Mouse (Mus musculus) liver, embryonic 15.5 days (tissue): Measurements from ENCODE around the gene Prex1. TPM values are rescaled to one million over a fixed set of nuclear protein-coding genes. Genes with fewer than 3 reads are reported as not detected.
A peak's percentile ranks its signal among the peaks of the same experiment; 100 is the strongest.

ENCODE experiments used
- ATAC-seq: fragments of 200-750 bp; cut with Nextera tagmentation; 2 replicates; pipeline ENCODE4 v1.8.0; 2017; ENCODE audit warnings: moderate number of reproducible peaks, mild to moderate bottlenecking, moderate library complexity; ENCODE audit not compliant: insufficient read depth
- H3K27ac ChIP-seq: fragments of 300-500 bp; sonication (generic); replicated peaks from 2 replicates; pipeline ENCODE4 v1.5.1; 2015; ENCODE audit warnings: mild to moderate bottlenecking, inconsistent platforms
- H3K27me3 ChIP-seq: fragments of 300-500 bp; sonication (generic); 2 replicates; pipeline ENCODE4 v1.6.1; 2015; ENCODE audit warnings: mild to moderate bottlenecking, inconsistent platforms
- H3K36me3 ChIP-seq: fragments of 300-500 bp; sonication (generic); replicated peaks from 2 replicates; pipeline ENCODE4 v1.6.1; 2015; ENCODE audit warnings: moderate library complexity, mild to moderate bottlenecking, inconsistent platforms
- H3K4me1 ChIP-seq: fragments of 300-500 bp; sonication (generic); replicated peaks from 2 replicates; pipeline ENCODE4 v1.6.1; 2015; ENCODE audit warnings: inconsistent platforms
- H3K4me2 ChIP-seq: fragments of 300-500 bp; sonication (generic); 2 replicates; pipeline ENCODE4 v1.6.1; 2015; ENCODE audit warnings: moderate library complexity, mild to moderate bottlenecking, inconsistent platforms
- H3K4me3 ChIP-seq: fragments of 300-500 bp; sonication (generic); replicated peaks from 2 replicates; pipeline ENCODE4 v1.5.1; 2015; ENCODE audit warnings: mild to moderate bottlenecking, inconsistent platforms
- H3K9ac ChIP-seq: fragments of 300-500 bp; sonication (generic); 2 replicates; pipeline ENCODE4 v1.6.1; 2015; ENCODE audit warnings: moderate library complexity, mild to moderate bottlenecking, inconsistent platforms
- H3K9me3 ChIP-seq: fragments of 300-500 bp; sonication (generic); replicated peaks from 2 replicates; pipeline ENCODE4 v1.6.1; 2016; ENCODE audit warnings: inconsistent platforms
- WGBS: fragments of 180-500 bp; shearing (Covaris S2); methylation state at CpG from one replicate; pipeline ENCODE4 v1.1.7; 2015; ENCODE audit warnings: mixed read lengths; ENCODE audit not compliant: insufficient replicate concordance; 5-methylcytosine and 5-hydroxymethylcytosine counted together
- polyA plus RNA-seq: library from polyadenylated mRNA; unstranded; fragments of >200 nt; fragmentation: Nextera tagmentation; extraction: Ambion mirVana; gene quantifications from 2 replicates; pipeline ENCODE4 v1.2.1, GENCODE M21; 2015

Gene Prex1
- polyA plus RNA-seq, 1 experiment from 2014 or later, result 13.7 TPM

DNA sequence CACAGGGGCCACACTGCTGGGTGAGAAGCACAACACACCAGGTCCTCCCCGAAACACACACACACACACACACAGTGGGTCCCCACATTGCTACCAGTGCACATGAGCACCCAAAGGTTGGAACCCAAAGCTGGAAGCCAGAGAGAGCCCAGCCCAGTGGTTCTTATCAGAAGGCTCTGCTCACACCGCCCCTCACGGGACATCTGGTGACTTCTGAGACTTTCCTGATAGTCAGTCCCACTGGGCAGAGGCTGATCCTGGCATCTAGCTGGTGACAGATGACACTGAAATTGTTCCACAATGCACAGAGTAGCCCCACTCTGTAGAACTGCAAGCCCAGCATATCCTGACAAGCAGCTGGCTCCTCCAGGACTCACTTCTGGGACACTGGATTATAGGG, 10.1 kb downstream of the Prex1 start:
- Histone ChIP-seq H3K27me3 (no peaks in the 10 kb centered on the region), H3K36me3 (peaks cover 22% of the 10 kb centered on the region), H3K9me3 (peaks cover 7% of the 10 kb centered on the region; the same call in 1 of the 2 replicates), H3K4me3 (peak overlapping the region; percentile 61), H3K9ac (peak overlapping the region; percentile 72), H3K27ac (peak overlapping the region; percentile 91), H3K4me1 (peaks cover 99% of the 10 kb centered on the region), H3K4me2 (peak overlapping the region; percentile 80)
- ATAC-seq, result peak; percentile 83
- 22% methylated on average over 3 of the region's 3 CpGs for WGBS

DNA sequence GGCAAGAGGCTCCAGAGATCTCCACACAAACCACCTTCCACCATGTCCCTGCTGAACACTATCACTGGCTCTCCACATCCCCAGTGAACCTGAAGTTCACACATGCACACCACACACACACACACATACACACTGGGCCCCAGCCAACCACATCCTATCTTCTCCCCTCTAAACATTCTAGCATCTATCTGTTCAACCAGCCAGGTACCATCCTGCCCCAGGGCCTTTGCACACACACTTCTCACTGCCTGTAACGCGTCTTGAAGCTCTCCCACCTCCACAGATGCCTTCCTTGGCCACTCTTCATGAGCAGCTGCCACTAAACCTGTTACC, 11.6 kb downstream of the Prex1 start:
- Histone ChIP-seq H3K27ac (peak overlapping the region; percentile 91), H3K4me3 (peak overlapping the region; percentile 61), H3K9me3 (peaks cover 7% of the 10 kb centered on the region; the same call in 1 of the 2 replicates), H3K9ac (peak overlapping the region; percentile 38), H3K36me3 (peaks cover 27% of the 10 kb centered on the region), H3K27me3 (no peaks in the 10 kb centered on the region), H3K4me2 (peak overlapping the region; percentile 80), H3K4me1 (peaks cover 98% of the 10 kb centered on the region)
- WGBS, result 93% methylated on average over 2 of the region's 2 CpGs
- ATAC-seq, result no peak

DNA sequence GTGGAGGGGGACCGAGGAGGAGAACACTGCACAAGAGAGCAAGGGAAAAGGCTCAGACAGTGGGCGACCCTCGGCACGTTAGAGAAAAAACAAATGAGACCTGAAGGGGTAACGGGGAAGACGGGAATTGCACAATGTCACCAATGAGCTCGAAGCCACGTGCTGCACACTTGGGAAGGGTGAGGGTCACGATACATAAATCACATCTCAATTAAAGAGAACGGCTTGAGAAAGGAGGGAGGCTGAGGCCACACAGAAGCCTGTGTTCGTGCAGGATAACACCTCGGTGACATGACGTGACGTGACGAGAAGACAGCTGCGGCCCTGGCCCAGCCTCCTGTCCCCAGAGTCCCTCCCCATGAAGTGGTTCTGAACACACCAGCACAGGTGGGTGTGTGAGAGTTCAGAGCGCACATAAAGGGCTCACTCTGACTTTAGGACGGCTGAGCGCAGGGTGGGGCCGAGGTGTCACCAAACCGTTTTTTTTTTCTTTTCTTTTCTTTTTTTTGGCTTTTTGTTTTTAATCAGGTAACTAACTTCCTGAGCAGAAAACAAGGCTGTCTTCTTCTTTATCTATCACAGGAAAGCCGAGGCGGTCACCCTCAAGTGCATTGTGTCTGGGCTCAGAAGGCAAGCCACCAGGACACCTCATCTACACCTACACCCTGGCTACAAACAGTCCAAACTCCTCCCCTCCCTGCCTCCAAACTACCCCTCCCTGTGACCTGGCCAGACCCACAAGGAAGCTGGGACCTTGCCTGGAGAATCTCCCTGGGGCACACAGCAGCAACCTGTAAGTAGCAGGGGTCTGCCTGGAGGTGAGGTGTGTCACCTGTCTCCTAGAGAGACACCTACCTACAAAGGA, 12.2 kb downstream of the Prex1 start:
- H3K4me1 ChIP-seq, result peaks cover 92% of the 10 kb centered on the region
- WGBS, result 45% methylated on average over 23 of the region's 23 CpGs
- peak overlapping the region; percentile 80 for H3K4me2 ChIP-seq
- H3K9ac ChIP-seq, result peak overlapping the region; percentile 38
- H3K36me3 ChIP-seq, result peaks cover 27% of the 10 kb centered on the region
- peak overlapping the region; percentile 61 for H3K4me3 ChIP-seq
- ATAC-seq, result no peak
- H3K9me3 ChIP-seq, result peaks cover 7% of the 10 kb centered on the region; the same call in 1 of the 2 replicates
- no peaks in the 10 kb centered on the region for H3K27me3 ChIP-seq
- H3K27ac ChIP-seq, result peak overlapping the region; percentile 91

DNA sequence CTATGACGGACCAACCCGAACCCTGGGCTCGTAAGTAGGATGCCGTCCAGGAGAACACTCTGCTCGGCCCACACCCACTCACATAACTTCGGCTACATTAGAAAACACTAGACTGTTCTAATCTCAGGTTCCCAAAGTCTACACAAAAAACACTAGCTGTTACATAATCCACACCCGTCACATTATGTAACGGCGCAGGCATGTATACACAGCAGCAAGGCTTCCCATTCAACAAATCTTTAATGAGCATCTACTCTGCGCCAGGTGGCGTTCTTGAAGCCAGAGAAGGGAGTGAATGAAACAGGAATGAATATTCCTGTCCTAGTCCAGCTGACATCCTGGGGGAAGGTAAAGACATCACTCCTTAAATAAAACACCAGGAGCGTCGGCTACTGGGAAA, 12.9 kb downstream of the Prex1 start:
- Histone ChIP-seq H3K9me3 (peaks cover 7% of the 10 kb centered on the region; the same call in 1 of the 2 replicates), H3K4me2 (peak overlapping the region; percentile 80), H3K27me3 (no peaks in the 10 kb centered on the region), H3K36me3 (peaks cover 27% of the 10 kb centered on the region), H3K9ac (no peak overlapping the region), H3K27ac (peak overlapping the region; percentile 91; the same call in 1 of the 2 replicates), H3K4me3 (no peak overlapping the region), H3K4me1 (peaks cover 85% of the 10 kb centered on the region)
- ATAC-seq, result no peak
- 73% methylated on average over 13 of the region's 13 CpGs for WGBS

DNA sequence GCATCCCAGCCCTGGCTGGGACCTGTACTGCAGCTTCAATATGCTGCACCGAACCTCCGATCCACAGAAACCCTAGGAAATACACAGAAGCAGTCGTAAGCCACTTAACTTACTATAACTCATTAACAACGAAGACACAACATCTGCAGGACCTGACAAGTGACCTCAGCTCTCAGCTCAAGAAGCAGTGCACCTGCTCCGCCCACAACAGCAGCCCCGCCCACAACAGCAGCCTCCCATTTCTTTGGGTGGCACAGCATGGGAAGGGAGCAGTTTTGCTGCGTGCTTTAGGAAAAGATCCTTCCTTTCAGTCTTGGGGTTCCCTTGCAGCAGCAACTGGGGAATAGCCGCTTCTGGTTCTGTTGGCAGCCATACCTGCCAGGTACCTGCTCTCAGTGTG, 13.5 kb downstream of the Prex1 start:
- Histone ChIP-seq H3K9ac (no peak overlapping the region), H3K9me3 (peaks cover 6% of the 10 kb centered on the region; the same call in 1 of the 2 replicates), H3K27ac (0 out of 2 replicates have a peak overlapping the region, but pooled peaks have one; percentile 1), H3K27me3 (no peaks in the 10 kb centered on the region), H3K4me2 (peak overlapping the region; percentile 80; the same call in 1 of the 2 replicates), H3K36me3 (peaks cover 25% of the 10 kb centered on the region), H3K4me1 (peaks cover 84% of the 10 kb centered on the region), H3K4me3 (no peak overlapping the region)
- WGBS, result 52% methylated on average over 8 of the region's 8 CpGs
- ATAC-seq, result no peak

DNA sequence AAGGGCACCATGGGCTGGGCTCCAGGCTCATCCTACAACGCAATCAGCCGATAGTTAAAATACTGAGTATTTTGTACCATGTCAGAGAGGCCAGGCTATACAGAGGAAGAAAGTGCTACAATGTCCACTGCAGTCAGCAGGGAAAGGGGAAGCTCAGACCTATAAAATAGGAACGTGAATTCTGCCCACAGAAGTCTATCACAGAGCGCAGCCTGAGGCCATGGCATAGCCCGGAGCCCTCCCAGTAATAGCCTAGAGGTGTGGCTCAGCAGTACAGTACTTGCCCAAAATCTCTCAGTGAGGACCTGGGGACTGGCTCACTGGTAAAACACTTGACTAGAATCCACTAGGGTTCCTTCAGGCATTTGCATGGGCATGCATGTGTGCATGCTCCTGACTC, 14.1 kb downstream of the Prex1 start:
- Histone ChIP-seq H3K4me2 (peak overlapping the region; percentile 80; the same call in 1 of the 2 replicates), H3K27ac (0 out of 2 replicates have a peak overlapping the region, but pooled peaks have one; percentile 1), H3K36me3 (peaks cover 25% of the 10 kb centered on the region), H3K4me3 (no peak overlapping the region), H3K9ac (no peak overlapping the region), H3K9me3 (peaks cover 4% of the 10 kb centered on the region; the same call in 1 of the 2 replicates), H3K4me1 (peaks cover 84% of the 10 kb centered on the region), H3K27me3 (no peaks in the 10 kb centered on the region)
- no peak for ATAC-seq
- 65% methylated on average over 5 of the region's 5 CpGs for WGBS

DNA sequence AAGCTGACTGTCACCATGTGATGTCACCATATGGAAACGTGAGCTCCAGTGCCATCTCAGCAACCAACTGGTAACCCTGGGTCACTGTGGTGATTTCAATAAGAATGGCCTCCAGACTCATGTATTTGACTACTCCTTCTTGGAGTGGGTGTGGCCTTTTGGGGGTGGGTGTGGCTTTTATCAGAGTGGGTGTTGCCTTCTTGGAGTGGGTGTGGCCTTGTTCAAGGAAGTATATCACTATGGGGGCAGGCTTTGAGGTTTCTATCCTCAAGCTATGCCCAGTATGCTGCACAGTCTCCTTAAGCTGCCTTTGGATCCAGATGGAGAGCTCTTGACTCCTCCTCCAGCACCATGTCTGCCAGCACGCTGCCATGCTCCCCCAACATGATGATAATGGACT, 19.0 kb downstream of the Prex1 start:
- WGBS, result 90% methylated on average over 2 of the region's 2 CpGs
- Histone ChIP-seq H3K4me1 (peaks cover 48% of the 10 kb centered on the region), H3K27ac (no peak overlapping the region), H3K9ac (no peak overlapping the region), H3K4me2 (no peak overlapping the region), H3K27me3 (no peaks in the 10 kb centered on the region), H3K4me3 (no peak overlapping the region), H3K9me3 (peaks cover 6% of the 10 kb centered on the region; the same call in 1 of the 2 replicates), H3K36me3 (peaks cover 19% of the 10 kb centered on the region)
- ATAC-seq, result peak; percentile 45; the same call in 1 of the 2 replicates

DNA sequence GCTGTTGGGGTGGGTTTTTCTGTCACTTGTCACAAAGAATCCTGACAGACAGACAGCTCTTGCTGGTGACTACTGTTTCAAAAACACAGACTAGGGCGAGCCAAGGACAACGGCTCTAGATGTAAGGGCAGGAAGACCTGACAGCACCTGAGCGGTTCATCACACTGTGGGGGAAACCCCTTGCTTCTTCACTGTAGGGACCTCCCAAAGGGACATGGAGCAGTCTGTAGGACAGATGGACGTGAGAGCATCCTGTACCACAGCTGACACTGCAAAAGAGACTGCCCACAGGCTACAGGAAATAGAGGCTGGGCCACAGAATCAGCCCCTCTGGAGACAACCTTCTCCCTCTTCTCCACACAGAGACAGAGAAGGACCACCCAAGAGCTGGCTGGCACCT, 20.2 kb downstream of the Prex1 start:
- Histone ChIP-seq H3K4me3 (no peak overlapping the region), H3K27me3 (no peaks in the 10 kb centered on the region), H3K9me3 (peaks cover 6% of the 10 kb centered on the region; the same call in 1 of the 2 replicates), H3K9ac (no peak overlapping the region), H3K27ac (peak overlapping the region; percentile 11; the same call in 1 of the 2 replicates), H3K4me2 (no peak overlapping the region), H3K4me1 (peaks cover 36% of the 10 kb centered on the region), H3K36me3 (peaks cover 17% of the 10 kb centered on the region)
- WGBS, result 84% methylated on average over 4 of the region's 4 CpGs
- ATAC-seq, result no peak

DNA sequence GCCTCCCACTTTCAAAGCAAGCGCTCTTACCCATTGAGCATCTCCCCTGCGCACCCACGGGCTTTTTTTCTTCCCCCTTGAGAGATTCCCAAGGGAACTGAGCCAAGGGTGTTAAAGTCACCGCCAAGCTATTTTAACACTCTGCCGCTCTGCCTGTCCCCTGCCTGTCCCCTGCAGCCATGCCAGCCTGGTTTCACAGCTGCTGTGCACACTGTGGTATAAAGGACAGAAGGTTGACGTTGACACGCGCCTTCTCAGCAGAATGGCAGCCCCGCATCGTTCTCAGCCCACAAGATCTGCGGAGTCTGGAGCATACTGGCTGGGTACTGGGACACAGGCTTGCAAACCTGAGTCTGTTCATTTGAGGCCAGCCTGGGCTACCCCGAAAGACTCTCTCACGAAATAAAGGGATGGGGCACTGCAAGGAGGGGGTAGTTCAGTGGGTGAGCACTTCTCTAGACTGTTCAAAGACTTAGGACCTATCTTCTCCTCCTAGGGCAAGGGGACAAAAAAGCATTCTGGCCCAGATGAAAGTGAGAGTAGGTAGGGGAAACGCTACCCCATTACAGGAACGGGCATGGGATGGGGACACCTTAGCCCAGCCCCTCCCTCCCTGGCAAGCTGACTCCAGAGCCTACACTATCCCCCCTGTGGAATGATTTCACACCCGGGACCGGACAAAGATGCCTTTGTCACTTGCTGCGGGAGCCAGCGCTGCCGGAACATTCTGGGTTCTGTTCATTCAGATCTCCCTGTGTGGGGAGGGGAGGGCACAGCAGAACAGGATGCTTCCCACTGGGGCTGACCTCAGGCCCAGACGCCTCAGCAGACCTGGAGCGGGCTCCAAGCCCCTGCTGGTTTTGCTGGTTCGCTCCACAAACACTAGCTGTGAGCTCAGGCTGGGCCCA, 21.8 kb downstream of the Prex1 start:
- no peak for ATAC-seq
- Histone ChIP-seq H3K9ac (no peak overlapping the region), H3K4me2 (no peak overlapping the region), H3K4me1 (peaks cover 33% of the 10 kb centered on the region), H3K9me3 (peaks cover 6% of the 10 kb centered on the region; the same call in 1 of the 2 replicates), H3K27me3 (no peaks in the 10 kb centered on the region), H3K36me3 (peaks cover 13% of the 10 kb centered on the region), H3K4me3 (no peak overlapping the region), H3K27ac (no peak overlapping the region)
- WGBS, result 84% methylated on average over 23 of the region's 23 CpGs

DNA sequence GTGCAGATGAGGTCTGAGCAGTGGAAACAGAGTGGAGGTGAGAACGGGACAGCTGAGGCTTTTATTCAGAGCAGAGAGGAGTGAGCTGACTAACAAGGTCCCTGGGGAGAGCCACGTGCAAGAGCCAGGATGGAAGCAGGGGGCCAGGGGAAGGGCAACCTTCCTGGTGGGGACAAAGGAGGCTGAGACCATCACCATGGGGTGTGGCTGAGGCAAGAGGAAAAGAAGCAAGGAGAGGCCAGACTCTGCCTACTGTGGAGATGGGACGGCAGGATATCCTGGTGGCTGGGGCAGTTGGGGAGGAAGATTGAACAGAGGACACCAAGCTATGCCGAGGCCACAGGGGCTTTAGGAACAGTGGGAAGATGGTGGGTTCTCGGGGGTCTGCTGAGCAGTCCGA, 26.7 kb downstream of the Prex1 start:
- Histone ChIP-seq H3K27me3 (no peaks in the 10 kb centered on the region; the same call in 1 of the 2 replicates), H3K9ac (no peak overlapping the region), H3K9me3 (no peaks in the 10 kb centered on the region), H3K4me1 (peaks cover 37% of the 10 kb centered on the region), H3K4me3 (no peak overlapping the region), H3K27ac (no peak overlapping the region), H3K4me2 (no peak overlapping the region), H3K36me3 (no peaks in the 10 kb centered on the region)
- no peak for ATAC-seq
- 32% methylated on average over 6 of the region's 6 CpGs for WGBS
